Mouse (Mus musculus): ENCODE measurements around the gene Ogdhl. TPM values are rescaled to one million over a fixed set of nuclear protein-coding genes. Genes with fewer than 3 reads are reported as not detected.
A peak's percentile ranks its signal among the peaks of the same experiment; 100 is the strongest.

The Ogdhl gene
- polyA plus RNA-seq (2015; fragmentation: Nextera tagmentation; extraction: Ambion mirVana), result 25.9 and 29.6 TPM in 2 replicates

GRCm38 (mm10) chr14:32321732-32322685 lies at the start of gene Ogdhl:
Ogdhl (plus strand) TSS chr14:32322019.
- WGBS, result 3% methylated on average over 50 of the region's 50 CpGs
- Histone ChIP-seq H3K9ac (replicated peaks) (peak within 1 kb of the TSS; percentile 85), H3K36me3 (0 out of 2 replicates have a peak, but pooled peaks cover 2% of the 10 kb centered on the region), H3K4me3 (replicated peaks) (peak within 1 kb of the TSS; percentile 67), H3K9me3 (no peaks in the 10 kb centered on the region), H3K4me2 (replicated peaks) (peak within 1 kb of the TSS; percentile 79), H3K27ac (peak within 1 kb of the TSS; percentile 54; the same call in 1 of the 2 replicates), H3K27me3 (no peaks in the 10 kb centered on the region), H3K4me1 (replicated peaks) (peaks cover 16% of the 10 kb centered on the region)
- peak; percentile 78 for ATAC-seq

- 57% methylated on average over 12 of the region's 12 CpGs for WGBS
- ATAC-seq, result no peak
- H3K27me3 ChIP-seq, result no peaks in the 10 kb centered on the region
- no peak overlapping the region for H3K9ac ChIP-seq (replicated peaks)
- H3K9me3 ChIP-seq, result no peaks in the 10 kb centered on the region
- no peak overlapping the region for H3K4me3 ChIP-seq (replicated peaks)
- H3K27ac ChIP-seq, result no peak overlapping the region
- peaks cover 9% of the 10 kb centered on the region; the same call in 1 of the 2 replicates for H3K36me3 ChIP-seq
- H3K4me1 ChIP-seq (replicated peaks), result no peaks in the 10 kb centered on the region
- no peak overlapping the region for H3K4me2 ChIP-seq (replicated peaks)
Observed at GRCm38 (mm10) chr14:32301622-32302021, 20.2 kb upstream of the Ogdhl start.

- ATAC-seq, result no peak
- 78% methylated on average over 7 of the region's 7 CpGs for WGBS
Observed at GRCm38 (mm10) chr14:32302423-32302822, 19.4 kb upstream of the Ogdhl start.

GRCm38 (mm10) chr14:32304921-32305320 lies 16.9 kb upstream of the Ogdhl start:
- Histone ChIP-seq H3K4me1 (replicated peaks) (no peaks in the 10 kb centered on the region), H3K36me3 (no peaks in the 10 kb centered on the region), H3K4me3 (replicated peaks) (no peak overlapping the region), H3K27ac (no peak overlapping the region), H3K27me3 (no peaks in the 10 kb centered on the region), H3K9me3 (no peaks in the 10 kb centered on the region), H3K9ac (replicated peaks) (no peak overlapping the region), H3K4me2 (replicated peaks) (no peak overlapping the region)
- WGBS, result 91% methylated on average over 8 of the region's 8 CpGs
- ATAC-seq, result no peak

More at GRCm38 (mm10) chr14:32302423-32302822, 19.4 kb upstream of the Ogdhl start:
- H3K9ac ChIP-seq (replicated peaks), result no peak overlapping the region
- no peak overlapping the region for H3K27ac ChIP-seq
- no peaks in the 10 kb centered on the region for H3K27me3 ChIP-seq
- H3K4me2 ChIP-seq (replicated peaks), result no peak overlapping the region
- no peaks in the 10 kb centered on the region for H3K9me3 ChIP-seq
- peaks cover 6% of the 10 kb centered on the region; the same call in 1 of the 2 replicates for H3K36me3 ChIP-seq
- H3K4me3 ChIP-seq (replicated peaks), result no peak overlapping the region
- no peaks in the 10 kb centered on the region for H3K4me1 ChIP-seq (replicated peaks)

- 0 out of 2 replicates have a peak, but pooled peaks have one; percentile 45 for ATAC-seq
- WGBS, result 41% methylated on average over 8 of the region's 8 CpGs
- Histone ChIP-seq H3K4me1 (replicated peaks) (no peaks in the 10 kb centered on the region), H3K9me3 (no peaks in the 10 kb centered on the region), H3K36me3 (no peaks in the 10 kb centered on the region), H3K9ac (replicated peaks) (no peak overlapping the region), H3K4me2 (replicated peaks) (no peak overlapping the region), H3K27me3 (no peaks in the 10 kb centered on the region), H3K27ac (no peak overlapping the region), H3K4me3 (replicated peaks) (no peak overlapping the region)
Observed at GRCm38 (mm10) chr14:32309876-32310275, 11.9 kb upstream of the Ogdhl start.

- WGBS, result 89% methylated on average over 2 of the region's 2 CpGs
- Histone ChIP-seq H3K27me3 (no peaks in the 10 kb centered on the region), H3K9me3 (no peaks in the 10 kb centered on the region), H3K36me3 (no peaks in the 10 kb centered on the region), H3K4me2 (replicated peaks) (no peak overlapping the region), H3K4me3 (replicated peaks) (no peak overlapping the region), H3K9ac (replicated peaks) (no peak overlapping the region), H3K4me1 (replicated peaks) (no peaks in the 10 kb centered on the region), H3K27ac (no peak overlapping the region)
- no peak for ATAC-seq
Observed at GRCm38 (mm10) chr14:32311381-32312035, 10.3 kb upstream of the Ogdhl start.

- H3K9me3 ChIP-seq, result no peaks in the 10 kb centered on the region
- no peak for ATAC-seq
- 6% methylated on average over 4 of the region's 4 CpGs for WGBS
Observed at GRCm38 (mm10) chr14:32317822-32318221, 4.0 kb upstream of the Ogdhl start.

GRCm38 (mm10) chr14:32323221-32323620 lies 1.4 kb downstream of the Ogdhl start:
- ATAC-seq, result no peak
- Histone ChIP-seq H3K9me3 (no peaks in the 10 kb centered on the region), H3K9ac (replicated peaks) (no peak overlapping the region), H3K36me3 (0 out of 2 replicates have a peak, but pooled peaks cover 7% of the 10 kb centered on the region), H3K27ac (no peak overlapping the region), H3K4me1 (replicated peaks) (peaks cover 16% of the 10 kb centered on the region), H3K27me3 (no peaks in the 10 kb centered on the region), H3K4me3 (replicated peaks) (no peak overlapping the region), H3K4me2 (replicated peaks) (no peak overlapping the region)
- WGBS, result 92% methylated on average over 5 of the region's 5 CpGs

More at GRCm38 (mm10) chr14:32317822-32318221, 4.0 kb upstream of the Ogdhl start:
- H3K36me3 ChIP-seq, result no peaks in the 10 kb centered on the region
- no peak overlapping the region for H3K9ac ChIP-seq (replicated peaks)
- peak overlapping the region; percentile 14; the same call in 1 of the 2 replicates for H3K4me3 ChIP-seq (replicated peaks)
- peaks cover 13% of the 10 kb centered on the region for H3K4me1 ChIP-seq (replicated peaks)
- no peak overlapping the region for H3K27ac ChIP-seq
- no peaks in the 10 kb centered on the region for H3K27me3 ChIP-seq
- H3K4me2 ChIP-seq (replicated peaks), result peak overlapping the region; percentile 12

- Histone ChIP-seq H3K27ac (no peak overlapping the region), H3K9ac (replicated peaks) (no peak overlapping the region), H3K9me3 (no peaks in the 10 kb centered on the region), H3K4me3 (replicated peaks) (no peak overlapping the region), H3K36me3 (peaks cover 13% of the 10 kb centered on the region; the same call in 1 of the 2 replicates), H3K4me1 (replicated peaks) (peaks cover 12% of the 10 kb centered on the region), H3K27me3 (no peaks in the 10 kb centered on the region), H3K4me2 (replicated peaks) (no peak overlapping the region)
- WGBS, result 80% methylated on average over 9 of the region's 9 CpGs
- no peak for ATAC-seq
Observed at GRCm38 (mm10) chr14:32327366-32327765, 5.5 kb downstream of the Ogdhl start.

- H3K4me1 ChIP-seq (replicated peaks), result peaks cover 9% of the 10 kb centered on the region; the same call in 1 of the 2 replicates
- no peaks in the 10 kb centered on the region for H3K27me3 ChIP-seq
- H3K36me3 ChIP-seq, result peaks cover 45% of the 10 kb centered on the region
- ATAC-seq, result peak; percentile 58
- no peak overlapping the region for H3K9ac ChIP-seq (replicated peaks)
- H3K27ac ChIP-seq, result no peak overlapping the region
- no peak overlapping the region for H3K4me3 ChIP-seq (replicated peaks)
- 81% methylated on average over 20 of the region's 20 CpGs for WGBS
- no peaks in the 10 kb centered on the region for H3K9me3 ChIP-seq
- H3K4me2 ChIP-seq (replicated peaks), result no peak overlapping the region
Observed at GRCm38 (mm10) chr14:32332515-32333445, 11.0 kb downstream of the Ogdhl start.

- no peak overlapping the region for H3K4me2 ChIP-seq (replicated peaks)
- no peak overlapping the region for H3K27ac ChIP-seq
- no peaks in the 10 kb centered on the region for H3K27me3 ChIP-seq
- H3K9me3 ChIP-seq, result no peaks in the 10 kb centered on the region
- 85% methylated on average over 6 of the region's 6 CpGs for WGBS
- H3K9ac ChIP-seq (replicated peaks), result no peak overlapping the region
- ATAC-seq, result no peak
- H3K36me3 ChIP-seq, result peaks cover 77% of the 10 kb centered on the region
- peaks cover 9% of the 10 kb centered on the region; the same call in 1 of the 2 replicates for H3K4me1 ChIP-seq (replicated peaks)
- H3K4me3 ChIP-seq (replicated peaks), result no peak overlapping the region
Observed at GRCm38 (mm10) chr14:32336021-32336420, 14.2 kb downstream of the Ogdhl start.

All from midbrain, embryonic 13.5 days (tissue).